Mouse (Mus musculus) CH12.LX (cell line): ENCODE measurements at regions not wholly inside any gene's neighbourhood (a gene's known extent, or its start where the extent isn't known, plus 50 kb on each side); places are given as distances from the start of the nearest gene placed in this dataset.

Source experiments
- CTCF ChIP-seq, 2 experiments: IDR thresholded peaks in 1 of 2; conservative IDR thresholded peaks in 1 of 2; 2 replicates each; pipeline ENCODE4 v1.5.1; 2011 to 2012; ENCODE audit warnings: low read depth in 2 of 2, low read length in 2 of 2, improper control_type of control experiment in 1 of 2, inconsistent platforms in 1 of 2, mild to moderate bottlenecking in 1 of 2, moderate library complexity in 1 of 2
- EP300 ChIP-seq: IDR thresholded peaks from 2 replicates; pipeline ENCODE4 v1.6.1; 2011; ENCODE audit warnings: low read length, improper control_type of control experiment
- MAFK ChIP-seq: IDR thresholded peaks from 2 replicates; pipeline ENCODE4 v1.6.1; 2011; ENCODE audit warnings: low read length, improper control_type of control experiment; ENCODE audit not compliant: insufficient replicate concordance
- MAZ ChIP-seq: IDR thresholded peaks from 2 replicates; pipeline ENCODE4 v1.6.1; 2012; ENCODE audit warnings: low read depth, mild to moderate bottlenecking, inconsistent platforms, low read length, improper control_type of control experiment, moderate library complexity
- MYC ChIP-seq: IDR thresholded peaks from 2 replicates; pipeline ENCODE4 v1.6.1; 2011; ENCODE audit warnings: low read depth, mild to moderate bottlenecking, improper control_type of control experiment, low read length
- POLR2A ChIP-seq: IDR thresholded peaks from 2 replicates; pipeline ENCODE4 v1.6.1; 2011; ENCODE audit warnings: low read depth, mild to moderate bottlenecking, improper control_type of control experiment, low read length
- POLR2AphosphoS2 ChIP-seq: IDR thresholded peaks from 2 replicates; pipeline ENCODE4 v1.6.1; 2011; ENCODE audit warnings: low read depth, low read length, improper control_type of control experiment
- RAD21 ChIP-seq: IDR thresholded peaks from 2 replicates; pipeline ENCODE4 v1.6.1; 2011; ENCODE audit warnings: low read depth, mild to moderate bottlenecking, low read length, improper control_type of control experiment, moderate library complexity
- RCOR1 ChIP-seq: conservative IDR thresholded peaks from 2 replicates; pipeline ENCODE4 v1.6.1; 2012; ENCODE audit warnings: low read depth, mild to moderate bottlenecking, inconsistent platforms, low read length, improper control_type of control experiment
- SIN3A ChIP-seq: IDR thresholded peaks from 2 replicates; pipeline ENCODE4 v1.6.1; 2012; ENCODE audit warnings: low read length, improper control_type of control experiment, inconsistent platforms
- TCF12 ChIP-seq: IDR thresholded peaks from 2 replicates; pipeline ENCODE4 v1.6.1; 2014; ENCODE audit warnings: low read depth, mild to moderate bottlenecking, inconsistent platforms, low read length, improper control_type of control experiment
- UBTF ChIP-seq: IDR thresholded peaks from 2 replicates; pipeline ENCODE4 v1.6.1; 2012; ENCODE audit warnings: low read depth, mild to moderate bottlenecking, inconsistent platforms, low read length, improper control_type of control experiment, moderate library complexity
- ZC3H11A ChIP-seq: IDR thresholded peaks from 2 replicates; pipeline ENCODE4 v1.6.1; 2012; ENCODE audit warnings: low read depth, mild to moderate bottlenecking, inconsistent platforms, low read length, improper control_type of control experiment

- TF ChIP-seq CTCF (conservative IDR thresholded peaks at IDR 0.05 in 1 of 2, IDR thresholded peaks at IDR 0.05 in 1 of 2; ENCODE audit: low read depth in 2 of 2, low read length in 2 of 2) (no peak), POLR2A (no peak), EP300 (no peak), MAZ (no peak), TCF12 (no peak), SIN3A (no peak), ZC3H11A (no peak), MAFK (no peak), RCOR1 (no peak), MYC (no peak), RAD21 (no peak), POLR2AphosphoS2 (no peak), UBTF (no peak)
These were observed 92.1 kb downstream of the Dact1 start for GRCm38 (mm10) chr12:71401621-71402416.
